Mouse (Mus musculus) ovary, adult 18-20 months (tissue): ENCODE measurements around the gene Tnfrsf8.

Experiments used
- DNase-seq: peaks from one replicate; pipeline ENCODE4 v3.0.0; 2022; ENCODE audit warnings: low spot score, mixed read lengths

The Tnfrsf8 gene

DNA sequence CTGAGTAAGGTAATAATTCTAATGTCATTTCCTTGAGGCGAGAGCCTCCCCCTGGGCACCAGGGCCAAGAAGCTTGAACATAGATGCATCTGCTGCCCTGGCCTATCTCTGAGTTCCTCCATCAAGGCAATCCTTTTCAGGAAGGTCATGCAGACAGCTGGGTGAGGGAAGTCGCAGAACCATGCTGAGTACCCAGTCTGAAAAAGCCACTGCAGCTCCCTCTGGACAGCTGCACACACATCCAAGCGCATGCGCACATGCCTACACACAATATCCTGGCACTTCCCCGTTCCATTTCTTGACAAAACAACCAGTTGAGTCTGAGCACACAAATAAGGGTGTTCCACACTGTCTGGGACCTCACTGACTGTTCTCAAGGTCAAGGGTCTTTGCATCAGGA is 83.2 kb downstream of the Tnfrsf8 start:
- DNase-seq: no peak

DNA sequence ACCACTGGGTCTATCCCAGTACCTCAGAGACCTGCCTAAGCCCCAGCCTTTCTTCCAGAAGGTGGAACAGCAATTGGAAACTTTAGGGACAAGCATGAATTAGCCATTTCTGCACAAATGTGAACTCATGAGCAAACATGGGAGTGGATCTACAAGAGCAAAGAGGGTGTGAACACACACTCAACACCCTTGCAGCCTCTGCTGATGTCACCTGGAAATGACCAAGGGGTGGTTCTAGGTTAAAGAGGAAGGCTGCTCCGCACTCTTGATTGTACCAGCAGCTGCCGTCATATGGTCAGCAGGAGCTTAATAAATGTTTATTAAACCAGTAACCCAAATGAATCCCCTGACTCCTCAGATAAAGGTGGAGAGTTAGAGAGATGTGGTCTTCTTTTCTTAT is 84.3 kb downstream of the Tnfrsf8 start:
- no peak for DNase-seq

DNA sequence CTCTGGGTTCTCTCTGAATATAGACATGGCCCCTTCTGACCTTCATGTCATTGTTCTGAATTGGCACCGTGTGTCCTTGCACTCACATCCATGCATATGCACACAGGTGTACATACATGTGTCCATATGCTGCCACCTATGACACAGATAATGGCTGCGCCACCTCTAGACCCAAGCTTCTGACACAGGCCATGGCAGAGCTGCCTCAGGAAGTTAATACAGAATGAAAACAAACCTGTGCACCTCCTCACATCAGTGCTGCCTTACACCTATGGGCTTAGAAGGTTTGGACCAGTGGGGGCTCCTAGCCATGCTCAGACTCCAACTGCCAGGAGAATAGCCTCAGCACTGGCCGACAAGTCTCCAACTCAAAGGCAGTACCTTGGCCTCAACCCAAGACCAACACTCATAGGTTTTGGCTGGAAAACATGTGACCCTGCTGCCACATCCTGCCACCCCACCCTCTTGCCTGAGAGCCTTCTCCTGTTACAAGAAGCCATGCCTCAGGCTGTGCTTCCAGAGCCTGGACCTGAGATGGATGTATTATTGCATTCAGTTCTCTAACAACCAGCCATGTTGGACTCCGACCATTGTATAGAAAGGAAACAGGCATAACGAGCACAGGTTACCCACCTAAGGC is 85.3 kb downstream of the Tnfrsf8 start:
- no peak for DNase-seq

DNA sequence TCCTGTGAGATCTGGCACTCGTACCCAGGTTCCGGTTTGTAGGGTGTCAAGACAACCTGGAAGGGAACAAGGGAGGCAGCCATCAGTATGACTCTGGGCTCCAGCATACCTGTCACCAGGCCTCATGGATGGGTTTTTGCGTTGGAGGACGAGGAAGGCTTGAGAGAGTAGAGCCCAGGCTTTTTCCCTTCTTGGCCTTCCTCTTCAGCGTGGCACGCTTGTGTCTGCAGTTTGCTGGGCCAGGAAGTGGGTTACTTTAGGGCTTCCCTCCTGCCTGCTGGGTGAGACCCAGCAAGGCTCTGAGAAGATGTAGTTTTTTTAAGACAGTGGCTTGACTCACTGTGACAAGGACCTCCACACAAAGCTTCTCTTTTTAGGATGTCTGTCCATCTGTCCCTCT is 85.9 kb downstream of the Tnfrsf8 start:
- DNase-seq: no peak

DNA sequence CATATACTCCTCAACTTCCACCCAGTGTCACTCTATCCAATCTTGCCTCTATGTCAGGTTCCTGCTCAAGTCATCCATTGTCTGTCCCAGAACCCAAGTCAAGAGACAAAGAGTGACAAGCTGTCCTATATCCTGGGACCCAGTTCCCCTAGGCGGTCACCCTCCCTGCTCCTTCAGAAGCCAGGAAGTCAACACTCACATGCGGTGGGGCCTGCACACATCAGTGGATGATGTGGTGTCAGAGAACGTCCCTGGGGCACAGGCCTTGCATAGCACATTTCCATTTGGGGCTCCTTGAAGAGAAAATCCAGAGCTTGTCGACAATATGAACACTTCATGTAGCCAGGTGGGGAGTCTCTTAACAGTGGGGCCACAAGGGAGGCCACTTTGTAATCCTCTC is 90.4 kb downstream of the Tnfrsf8 start:
- DNase-seq: no peak

DNA sequence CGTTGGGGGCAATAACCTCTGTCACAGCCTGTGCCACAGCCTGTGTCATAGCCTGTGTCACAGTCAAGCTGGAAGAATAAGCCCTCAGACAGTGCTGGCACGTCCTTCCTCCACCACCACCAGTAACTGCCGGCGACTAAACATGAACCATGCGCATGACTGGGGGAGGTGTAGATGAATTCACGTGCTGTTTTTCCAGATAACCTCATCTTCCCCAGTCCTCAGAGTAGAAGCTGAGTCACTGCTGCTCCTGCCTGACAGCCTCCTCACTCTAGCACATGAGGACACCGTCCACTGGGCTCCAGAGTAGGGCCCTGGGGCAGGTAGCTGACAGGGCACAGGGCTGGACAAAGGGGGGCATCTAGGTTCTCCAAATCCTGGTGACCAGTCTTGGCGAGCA is 92.9 kb downstream of the Tnfrsf8 start:
- DNase-seq: no peak

DNA sequence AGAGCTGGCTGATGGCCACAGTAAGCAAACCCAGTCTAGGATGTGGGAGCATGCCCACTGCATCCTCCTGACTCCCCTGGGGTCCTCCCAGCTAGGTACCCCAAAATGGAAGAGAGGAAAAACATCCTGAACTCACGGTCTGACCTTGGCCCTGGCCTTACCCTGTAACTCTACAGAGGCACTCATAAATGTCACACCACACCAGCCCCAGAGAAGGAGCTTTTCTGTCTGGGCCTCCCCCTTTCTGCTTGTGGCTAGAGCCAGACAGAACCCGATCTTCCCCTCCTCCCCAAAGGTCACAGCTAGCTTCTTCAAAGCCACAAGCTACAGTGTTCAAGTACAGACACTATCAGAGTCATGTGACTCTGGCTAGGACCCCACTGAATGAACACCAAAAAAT is 93.6 kb downstream of the Tnfrsf8 start:
- no peak for DNase-seq

DNA sequence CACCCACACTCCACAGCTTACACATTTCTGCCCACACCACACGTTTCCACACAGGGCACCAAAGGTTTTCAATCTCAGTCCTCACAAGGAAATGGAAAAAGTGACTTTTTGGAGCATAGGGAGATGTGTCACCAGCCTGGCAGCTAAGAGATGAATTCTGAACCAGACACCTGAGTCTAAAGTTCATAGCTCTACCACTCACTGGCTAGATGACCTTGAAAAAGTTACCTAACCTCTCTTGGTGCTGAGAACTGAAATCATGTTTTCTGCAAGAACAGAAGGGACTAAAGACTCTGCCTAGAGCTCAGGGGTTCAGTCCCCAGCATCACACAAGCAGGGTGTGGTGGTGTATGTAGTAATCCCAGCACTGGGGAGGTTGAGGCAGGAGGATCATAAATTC is 95.0 kb downstream of the Tnfrsf8 start:
- no peak for DNase-seq

DNA sequence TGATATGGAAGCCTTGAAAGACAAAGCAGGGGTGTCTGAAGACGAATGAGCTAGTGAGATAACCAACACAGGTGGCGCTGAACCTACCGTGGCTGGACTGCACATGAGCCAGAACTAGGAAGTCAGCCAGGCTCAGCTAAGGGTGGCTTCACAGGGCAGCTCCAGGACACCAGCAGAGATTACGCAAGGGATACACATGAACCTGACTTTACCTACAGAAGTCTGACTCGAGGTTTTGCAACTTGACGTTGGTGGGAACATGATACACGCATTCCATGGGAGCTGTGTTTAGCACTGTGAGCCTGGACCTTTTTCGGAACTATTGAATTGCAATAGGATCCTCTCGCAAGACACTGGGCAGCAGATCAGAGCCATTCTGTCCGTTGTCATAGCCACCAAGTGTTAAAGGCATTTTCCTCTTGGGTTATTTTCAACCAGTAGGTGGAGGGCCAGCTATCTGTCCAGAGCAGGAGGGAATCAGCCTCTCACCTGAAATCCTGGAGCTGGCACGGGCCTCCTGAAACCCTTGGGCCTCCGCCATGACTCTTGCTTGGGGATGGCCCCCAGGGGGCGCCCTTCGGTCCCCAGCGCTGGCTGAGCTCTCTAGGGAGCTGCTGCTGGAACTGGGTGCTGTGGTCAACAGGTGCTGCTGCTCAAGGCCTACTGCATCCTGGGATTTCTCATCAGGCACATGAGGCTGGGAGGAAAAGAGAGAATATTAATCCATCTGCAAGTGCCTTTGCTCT is 95.6 kb downstream of the Tnfrsf8 start:
- no peak for DNase-seq

DNA sequence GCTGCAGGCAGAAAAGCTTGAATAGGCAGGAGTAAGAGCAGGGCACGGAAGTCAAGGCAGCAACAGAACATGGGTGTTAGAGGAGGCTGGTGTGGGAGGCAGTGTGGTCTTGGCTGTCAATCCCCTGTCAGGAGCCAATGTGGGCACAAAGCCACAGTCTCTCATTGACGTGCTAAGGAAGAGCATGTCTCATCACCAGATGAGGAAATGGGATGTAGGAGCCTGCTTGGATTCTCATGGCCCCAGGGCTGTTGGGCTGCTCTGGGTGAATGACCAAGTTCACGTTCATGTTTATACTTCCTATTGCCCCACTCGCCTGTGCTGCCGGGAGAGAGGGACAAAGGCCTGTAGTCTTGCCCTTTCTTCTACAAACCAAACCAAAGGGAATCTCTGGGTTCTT is 97.1 kb downstream of the Tnfrsf8 start:
- no peak for DNase-seq
